Mouse (Mus musculus) CD4-positive, CD25-positive, alpha-beta regulatory T cell, adult 9 weeks (primary cell): ENCODE data around the gene Stx2. TPM values are rescaled to one million over a fixed set of nuclear protein-coding genes. Genes with fewer than 3 reads are reported as not detected.

Experiments
- polyA plus RNA-seq: library from polyadenylated mRNA; unstranded; fragments of 100-300 nt; shearing (Covaris generic); gene quantifications from one replicate; pipeline ENCODE4 v1.2.1, GENCODE M21; 2017

The Stx2 gene
- polyA plus RNA-seq, result 3.0 TPM

DNA sequence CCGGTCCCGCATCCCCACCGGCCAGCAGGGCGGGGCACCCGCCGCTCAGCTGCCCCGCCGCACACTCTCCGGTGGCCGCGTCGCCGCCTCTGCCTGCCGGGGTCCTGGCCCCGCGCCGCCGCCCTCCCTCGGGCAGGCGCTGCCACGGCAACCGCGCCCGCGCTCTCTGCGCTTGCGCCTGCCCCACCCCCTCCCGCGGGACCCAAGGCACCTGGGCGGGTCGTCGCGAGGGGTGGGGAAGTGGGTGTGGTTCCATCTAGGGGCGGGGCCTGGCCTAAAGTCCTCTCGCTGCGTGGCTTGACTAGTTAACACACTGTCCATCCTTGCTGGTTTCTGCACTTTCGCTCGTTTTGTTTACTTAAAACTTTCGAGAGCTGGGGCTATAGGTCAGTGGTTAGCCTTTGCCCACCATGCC is at the start of gene Stx2:
Stx2 (minus strand) TSS at position 163 of the 415 bp plus-strand sequence.

DNA sequence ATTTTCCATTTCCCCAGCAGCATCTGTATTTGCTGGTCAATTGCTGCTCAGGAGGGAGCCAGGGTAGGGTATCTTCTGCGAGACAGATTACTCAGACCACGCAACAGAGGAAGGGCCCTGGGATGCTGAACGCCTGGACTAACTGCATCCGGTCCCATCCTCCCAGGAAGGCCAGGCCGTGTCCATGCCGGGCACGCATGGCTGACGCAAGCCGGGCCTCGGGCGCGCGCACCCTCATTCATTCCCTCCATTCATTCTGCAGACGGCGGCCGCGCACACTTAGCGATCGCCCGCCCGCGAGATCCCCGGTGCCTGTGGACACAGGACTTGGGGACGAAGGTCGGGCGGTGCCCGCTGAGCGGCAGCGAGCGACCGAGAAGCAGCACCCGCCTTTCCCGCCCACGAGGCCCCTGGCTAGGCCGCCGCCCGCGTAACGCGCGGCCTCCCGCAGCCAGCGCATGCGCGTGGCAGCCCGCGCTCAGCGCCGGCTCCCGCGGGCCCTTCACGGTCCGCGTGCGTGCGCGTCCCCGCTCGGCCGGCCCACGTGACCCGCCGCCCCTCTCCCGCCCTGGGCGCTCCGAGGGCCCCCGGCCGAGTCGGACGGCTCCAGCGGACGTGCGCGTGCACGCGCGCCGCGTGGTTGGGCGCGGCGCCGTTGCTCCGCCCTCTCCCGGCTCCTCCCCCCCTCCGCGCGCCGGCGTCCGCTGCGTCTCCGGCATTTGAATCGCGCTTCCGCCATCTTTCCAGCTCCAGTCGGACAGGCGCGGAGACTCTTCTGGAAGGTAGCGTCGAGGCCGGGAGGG is 11.3 kb upstream of the Stx2 start, which contains the start of gene Ran:
Ran (plus strand) TSS at position 573 of the 803 bp plus-strand sequence.

DNA sequence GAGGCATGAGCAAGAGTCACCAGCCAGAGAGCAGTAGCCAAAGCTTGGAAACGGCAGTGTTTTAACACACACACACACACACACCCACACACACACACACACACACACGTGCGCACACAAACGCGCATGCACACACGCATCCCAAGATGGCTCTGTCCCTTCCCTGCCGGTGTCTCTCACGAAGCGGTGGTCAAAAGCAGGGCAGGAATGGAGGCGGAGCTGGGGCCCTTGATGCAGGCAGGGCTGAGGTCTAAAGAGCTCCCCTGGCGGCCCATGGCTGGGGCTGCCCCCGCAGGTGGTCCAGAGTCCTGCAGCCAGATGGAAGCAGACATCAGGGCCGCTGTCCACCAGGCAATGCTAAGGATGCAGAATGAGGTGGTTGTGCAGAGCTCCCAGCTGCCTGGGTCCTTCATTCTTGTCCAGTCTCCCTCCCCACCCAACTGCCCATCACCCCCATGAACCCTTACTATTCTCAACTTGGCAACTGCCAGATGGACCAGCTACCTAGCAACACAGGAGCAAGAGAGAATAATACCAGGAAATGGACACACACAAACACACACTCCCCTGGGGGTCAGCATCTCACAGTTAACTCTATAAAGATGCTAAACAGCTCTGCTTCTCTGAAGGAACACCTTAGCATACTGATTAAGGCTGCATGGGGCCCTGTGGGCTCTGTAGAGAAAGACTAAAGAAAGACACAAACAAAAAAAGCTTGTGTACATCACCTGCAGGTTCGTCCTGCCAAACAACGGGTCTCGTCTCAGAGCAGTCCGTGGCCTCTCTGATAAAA is 54.9 kb downstream of the Stx2 start, which contains the start of gene Rimbp2:
Rimbp2 (minus strand) TSS at position 209 of the 793 bp plus-strand sequence.

Other genes with a start within 250 kb of the Stx2 start
- gene Rimbp2, start 55.1 kb downstream of the Stx2 start, polyA plus RNA-seq, result not detected
- 207 TPM for gene Ran, start 11.5 kb upstream of the Stx2 start, polyA plus RNA-seq
- 0.94 TPM for gene Adgrd1, start 88.2 kb upstream of the Stx2 start, polyA plus RNA-seq